Mouse (Mus musculus) MEL (cell line): ENCODE results near the gene Trpd52l3. TPM values are rescaled to one million over a fixed set of nuclear protein-coding genes. Genes with fewer than 3 reads are reported as not detected.
"Not testable (repeated sequence)": the region's sequence is repeated elsewhere in the genome, so short reads cannot be mapped to it uniquely, and the experiment has no call there.

Experiments used
- DNase-seq: peaks from one replicate; pipeline ENCODE4 v3.0.0; 2011; ENCODE audit warnings: low read depth, low spot score
- H3K27ac ChIP-seq: 2 replicates; pipeline ENCODE4 v1.5.1; 2012; ENCODE audit warnings: low read depth, mild to moderate bottlenecking, control low read depth, low read length, moderate library complexity; ENCODE audit not compliant: control insufficient read depth
- H3K27me3 ChIP-seq, 2 experiments: fragments of 150-350 bp in 1 of 2; sonication (generic) in 1 of 2; 2 replicates each; pipeline ENCODE4 v1.6.1; 2012; ENCODE audit warnings: low read length in 2 of 2, mild to moderate bottlenecking in 2 of 2, improper control_type of control experiment in 1 of 2, moderate library complexity in 1 of 2; ENCODE audit not compliant: insufficient read depth in 2 of 2, control insufficient read depth in 1 of 2
- H3K36me3 ChIP-seq, 2 experiments: 2 replicates each; pipeline ENCODE4 v1.6.1; 2012 to 2014; ENCODE audit warnings: low read length in 2 of 2, improper control_type of control experiment in 1 of 2, inconsistent platforms in 1 of 2, mild to moderate bottlenecking in 1 of 2; ENCODE audit not compliant: insufficient read depth in 2 of 2, control insufficient read depth in 1 of 2
- H3K4me1 ChIP-seq, 2 experiments: fragments of 150-350 bp in 1 of 2; sonication (generic) in 1 of 2; 2 replicates each; pipeline ENCODE4 v1.6.1; 2012; ENCODE audit warnings: low read length in 2 of 2, improper control_type of control experiment in 1 of 2, mild to moderate bottlenecking in 1 of 2; ENCODE audit not compliant: insufficient read depth in 2 of 2, control insufficient read depth in 1 of 2
- H3K4me3 ChIP-seq, 2 experiments: fragments of 150-350 bp in 1 of 2; sonication (generic) in 1 of 2; 2 replicates each; pipeline ENCODE4 v1.5.1; 2012; ENCODE audit warnings: low read depth in 2 of 2, low read length in 2 of 2, mild to moderate bottlenecking in 2 of 2, moderate library complexity in 2 of 2, control low read depth in 1 of 2, improper control_type of control experiment in 1 of 2; ENCODE audit not compliant: control insufficient read depth in 1 of 2, insufficient read depth in 1 of 2
- H3K79me2 ChIP-seq: 2 replicates; pipeline ENCODE4 v1.6.1; 2012; ENCODE audit warnings: mild to moderate bottlenecking, low read length, moderate library complexity; ENCODE audit not compliant: control insufficient read depth, poor library complexity, insufficient read depth
- H3K9ac ChIP-seq: 2 replicates; pipeline ENCODE4 v1.6.1; 2012; ENCODE audit warnings: low read depth, mild to moderate bottlenecking, control low read depth, low read length, moderate library complexity; ENCODE audit not compliant: control insufficient read depth, poor library complexity, severe bottlenecking
- H3K9me3 ChIP-seq: fragments of 150-350 bp; sonication (generic); replicated peaks from 2 replicates; pipeline ENCODE4 v1.6.1; 2012; ENCODE audit warnings: mild to moderate bottlenecking, low read length, improper control_type of control experiment, moderate library complexity; ENCODE audit not compliant: insufficient read depth
- BHLHE40 ChIP-seq: IDR thresholded peaks from 2 replicates; pipeline ENCODE4 v1.6.1; 2012; ENCODE audit warnings: low read depth, mild to moderate bottlenecking, inconsistent platforms, low read length, improper control_type of control experiment, borderline replicate concordance
- CHD1 ChIP-seq: IDR thresholded peaks from 2 replicates; pipeline ENCODE4 v1.6.1; 2012; ENCODE audit warnings: low read depth, mild to moderate bottlenecking, inconsistent platforms, low read length, improper control_type of control experiment
- CHD2 ChIP-seq: IDR thresholded peaks from 2 replicates; pipeline ENCODE4 v1.6.1; 2011; ENCODE audit warnings: low read length, improper control_type of control experiment
- CTCF ChIP-seq, 3 experiments: IDR thresholded peaks in 2 of 3; conservative IDR thresholded peaks in 1 of 3; 2 replicates each; pipeline ENCODE4 v1.5.1; 2011 to 2012; ENCODE audit warnings: low read length in 3 of 3, low read depth in 2 of 3, mild to moderate bottlenecking in 2 of 3, improper control_type of control experiment in 1 of 3, inconsistent platforms in 1 of 3, mixed read lengths in 1 of 3, moderate library complexity in 1 of 3; ENCODE audit not compliant: control insufficient read depth in 1 of 3, insufficient read depth in 1 of 3, poor library complexity in 1 of 3, severe bottlenecking in 1 of 3
- E2F4 ChIP-seq: IDR thresholded peaks from 2 replicates; pipeline ENCODE4 v1.6.1; 2011; ENCODE audit warnings: low read depth, low read length, improper control_type of control experiment, borderline replicate concordance
- ELF1 ChIP-seq: IDR thresholded peaks from 2 replicates; pipeline ENCODE4 v1.6.1; 2014; ENCODE audit warnings: low read depth, mild to moderate bottlenecking, inconsistent platforms, low read length, improper control_type of control experiment, moderate library complexity
- EP300 ChIP-seq, 2 experiments: IDR thresholded peaks; 2 replicates each; pipeline ENCODE4 v1.6.1; 2011; ENCODE audit warnings: improper control_type of control experiment in 2 of 2, low read length in 2 of 2, low read depth in 1 of 2, mild to moderate bottlenecking in 1 of 2
- ETS1 ChIP-seq: IDR thresholded peaks from 2 replicates; pipeline ENCODE4 v1.6.1; 2012; ENCODE audit warnings: low read depth, mild to moderate bottlenecking, inconsistent platforms, low read length, improper control_type of control experiment, moderate library complexity
- GABPA ChIP-seq: IDR thresholded peaks from 2 replicates; pipeline ENCODE4 v1.6.1; 2012; ENCODE audit warnings: low read depth, mild to moderate bottlenecking, inconsistent platforms, low read length, improper control_type of control experiment, moderate library complexity
- KAT2A ChIP-seq: conservative IDR thresholded peaks from 2 replicates; pipeline ENCODE4 v1.6.1; 2012; ENCODE audit warnings: low read depth, low read length, improper control_type of control experiment, inconsistent platforms
- MEF2A ChIP-seq: IDR thresholded peaks from 2 replicates; pipeline ENCODE4 v1.6.1; 2014; ENCODE audit warnings: low read depth, mild to moderate bottlenecking, inconsistent platforms, low read length, improper control_type of control experiment; ENCODE audit not compliant: poor library complexity, insufficient replicate concordance, severe bottlenecking; ENCODE audit errors: extremely low read depth
- MYC ChIP-seq: IDR thresholded peaks from 2 replicates; pipeline ENCODE4 v1.6.1; 2011; ENCODE audit warnings: low read depth, mild to moderate bottlenecking, low read length, improper control_type of control experiment, moderate library complexity
- NRF1 ChIP-seq: IDR thresholded peaks from 2 replicates; pipeline ENCODE4 v1.6.1; 2014; ENCODE audit warnings: low read depth, mild to moderate bottlenecking, inconsistent platforms, low read length, improper control_type of control experiment, moderate library complexity; ENCODE audit not compliant: poor library complexity, insufficient read depth, severe bottlenecking
- POLR2AphosphoS2 ChIP-seq: IDR thresholded peaks from 2 replicates; pipeline ENCODE4 v1.6.1; 2011; ENCODE audit warnings: low read length, improper control_type of control experiment
- RAD21 ChIP-seq: IDR thresholded peaks from 2 replicates; pipeline ENCODE4 v1.6.1; 2011; ENCODE audit warnings: mild to moderate bottlenecking, low read depth, low read length, improper control_type of control experiment
- SMC3 ChIP-seq: IDR thresholded peaks from 2 replicates; pipeline ENCODE4 v1.6.1; 2011; ENCODE audit warnings: low read depth, low read length, improper control_type of control experiment
- TBP ChIP-seq: IDR thresholded peaks from 2 replicates; pipeline ENCODE4 v1.8.0; 2011; ENCODE audit warnings: low read depth, low read length, improper control_type of control experiment
- UBTF ChIP-seq: IDR thresholded peaks from 2 replicates; pipeline ENCODE4 v1.6.1; 2012; ENCODE audit warnings: low read depth, mild to moderate bottlenecking, inconsistent platforms, low read length, improper control_type of control experiment, moderate library complexity, borderline replicate concordance; ENCODE audit not compliant: insufficient read depth
- ZC3H11A ChIP-seq: IDR thresholded peaks from 2 replicates; pipeline ENCODE4 v1.6.1; 2012; ENCODE audit warnings: low read depth, mild to moderate bottlenecking, inconsistent platforms, low read length, improper control_type of control experiment
- ZKSCAN1 ChIP-seq: IDR thresholded peaks from 2 replicates; pipeline ENCODE4 v1.6.1; 2012; ENCODE audit warnings: low read depth, mild to moderate bottlenecking, inconsistent platforms, low read length, improper control_type of control experiment, moderate library complexity
- ZMIZ1 ChIP-seq: IDR thresholded peaks from 2 replicates; pipeline ENCODE4 v1.6.1; 2012; ENCODE audit warnings: low read depth, mild to moderate bottlenecking, inconsistent platforms, low read length, improper control_type of control experiment, moderate library complexity
- ZNF384 ChIP-seq: IDR thresholded peaks from 2 replicates; pipeline ENCODE4 v1.6.1; 2012; ENCODE audit warnings: low read depth, mild to moderate bottlenecking, inconsistent platforms, low read length, improper control_type of control experiment
- polyA plus RNA-seq, 2 experiments: library from polyadenylated mRNA; stranded (reverse) in 1 of 2; unstranded in 1 of 2; fragments of >175 nt in 1 of 2; fragments of >200 nt in 1 of 2; gene quantifications; 2 replicates each; pipeline versions ENCODE4 v1.2.1 to v1.2.4; 2012; ENCODE audit warnings: low replicate concordance in 2 of 2, low read depth in 1 of 2; ENCODE audit not compliant: insufficient read length in 2 of 2, insufficient read depth in 1 of 2, missing spikeins in 1 of 2
- total RNA-seq: library from RNA; depleted of rRNA; stranded (reverse); fragments of 300-350 nt; gene quantifications from 2 replicates; pipeline ENCODE4 v1.2.3, GENCODE M21; 2012

Trpd52l3 gene
- total and polyA plus RNA-seq, 3 experiments = not detected

DNA sequence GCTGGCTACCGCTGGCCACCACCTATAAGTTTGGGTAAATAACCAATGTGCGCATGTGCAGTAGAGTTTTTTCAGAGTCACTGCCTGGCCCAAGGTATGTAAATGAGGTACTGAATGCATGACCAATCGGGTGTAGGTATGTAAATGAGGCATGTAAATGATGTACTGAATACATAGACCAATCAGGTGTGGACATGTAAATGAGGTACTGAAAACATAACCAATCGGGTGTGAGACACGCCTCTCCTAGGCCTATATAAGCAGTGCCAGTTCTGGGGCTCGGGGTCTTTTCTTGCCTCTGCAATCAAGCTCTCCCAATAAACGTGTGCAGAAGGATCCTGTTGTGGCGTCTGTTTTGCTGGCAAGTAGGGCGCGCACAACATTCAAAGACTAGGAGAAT, 19.8 kb downstream of the Trpd52l3 start:
- peak; percentile 62 for DNase-seq
- not testable (repeated sequence) for H3K27me3 ChIP-seq, H3K4me3 ChIP-seq, H3K9me3 ChIP-seq, H3K4me1 ChIP-seq, H3K9ac ChIP-seq, H3K27ac ChIP-seq, H3K79me2 ChIP-seq, H3K36me3 ChIP-seq
- TF ChIP-seq TBP = peak; percentile 91

DNA sequence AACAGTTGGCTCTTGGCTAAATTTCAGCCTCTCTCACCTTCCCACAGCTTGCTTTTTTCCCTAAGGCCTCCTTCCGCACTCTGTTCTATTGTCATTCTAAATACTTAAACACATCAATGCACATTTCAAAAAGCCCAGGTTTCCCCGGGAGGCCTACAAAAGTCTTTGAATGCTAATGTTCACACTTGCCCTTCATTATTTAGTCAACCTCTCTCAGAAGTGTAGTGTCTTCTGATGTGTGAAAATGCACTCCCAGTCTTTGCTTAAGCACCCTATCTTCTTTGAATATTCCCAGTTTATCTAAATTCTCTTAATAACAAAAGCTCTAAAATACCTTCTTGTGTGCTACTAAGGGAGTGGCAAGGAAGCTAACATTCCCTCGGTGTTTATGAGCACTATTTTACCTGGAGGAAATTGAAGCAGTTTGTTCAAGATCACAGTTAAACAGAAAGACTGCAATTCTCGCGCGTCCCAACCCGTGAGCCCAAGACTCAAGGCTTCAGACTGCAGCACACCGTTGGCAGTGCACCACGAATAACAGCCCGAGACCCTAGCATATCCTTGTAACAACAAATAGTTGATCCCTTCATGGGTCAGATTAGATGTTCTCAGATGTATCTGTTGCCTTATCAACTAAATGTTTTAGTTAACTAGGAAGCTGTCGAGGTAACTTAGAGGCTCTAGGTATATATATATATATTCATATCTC, 25.6 kb downstream of the Trpd52l3 start:
- no peaks in the 10 kb centered on the region for H3K27me3 ChIP-seq
- DNase-seq = peak; percentile 40
- no peak overlapping the region for H3K27ac ChIP-seq
- H3K36me3 ChIP-seq = peaks cover 0 to 21% of the 10 kb centered on the region in 2 experiments; a peak in 2 of 4 replicates
- no peaks in the 10 kb centered on the region for H3K9me3 ChIP-seq
- peaks cover 32% of the 10 kb centered on the region for H3K79me2 ChIP-seq
- H3K4me1 ChIP-seq = peaks cover 10 to 19% of the 10 kb centered on the region in 2 experiments
- no peak for TF ChIP-seq NRF1
- TF ChIP-seq CHD1 = 0 out of 2 replicates have a peak, but pooled peaks have one; percentile 46
- no peak overlapping the region for H3K9ac ChIP-seq
- no peak overlapping the region for H3K4me3 ChIP-seq

DNA sequence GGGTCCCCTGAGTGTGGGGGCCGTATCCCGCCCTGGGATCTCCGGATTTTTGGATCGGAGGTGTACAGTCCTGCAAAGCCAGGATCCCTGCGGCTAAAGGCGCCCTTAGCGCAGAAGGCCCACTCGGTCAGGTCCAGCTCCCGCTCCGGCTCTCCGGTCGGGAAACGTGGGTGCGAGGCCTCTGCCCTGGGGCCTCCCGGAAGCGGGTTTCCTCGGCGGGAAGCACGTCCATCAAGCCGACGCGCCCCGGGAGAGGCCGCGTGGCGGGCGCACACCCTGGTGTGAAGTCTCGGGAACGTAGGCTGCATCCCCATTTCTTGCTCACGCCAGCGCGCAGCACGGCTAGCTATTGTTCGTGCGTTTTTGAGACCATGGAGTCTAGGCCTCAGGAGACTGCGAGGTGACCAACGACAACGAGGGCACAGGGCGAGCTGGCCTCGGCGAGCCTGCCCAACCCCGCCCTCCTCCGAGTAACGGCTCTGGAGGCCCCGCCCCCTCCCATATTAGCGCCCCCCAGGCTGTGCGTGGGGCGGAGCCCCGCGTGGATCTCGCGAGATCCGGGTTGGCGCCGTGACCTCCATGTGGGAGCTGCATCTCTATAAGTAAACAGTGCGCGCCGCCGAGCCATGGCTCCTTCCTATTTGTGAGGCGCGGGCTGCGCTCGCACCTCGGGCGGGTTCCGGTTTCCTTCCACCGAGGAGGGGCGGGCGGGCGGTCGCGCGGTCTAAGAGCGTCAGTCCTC, 26.5 kb downstream of the Trpd52l3 start, which contains the start of gene Uhrf2:
Uhrf2 (plus strand) TSS at position 620 of the 742 bp plus-strand sequence.
- peak; percentile 98 for DNase-seq
- Histone ChIP-seq H3K9me3 (no peaks in the 10 kb centered on the region), H3K4me1 (peaks cover 10 to 19% of the 10 kb centered on the region in 2 experiments), H3K27me3 (no peaks in the 10 kb centered on the region), H3K36me3 (peaks cover 0 to 24% of the 10 kb centered on the region in 2 experiments; a peak in 2 of 4 replicates), H3K4me3 (peak within 1 kb of the TSS; percentile 80 to 96), H3K79me2 (peaks cover 39% of the 10 kb centered on the region), H3K27ac (peak within 1 kb of the TSS; percentile 48), H3K9ac (peak within 1 kb of the TSS; percentile 93)
- TF ChIP-seq ZC3H11A (no peak), ZKSCAN1 (no peak), MYC (peak; percentile 24; the same call in 1 of the 2 replicates), UBTF (no peak), CHD1 (no peak), CHD2 (peak; percentile 100), ZNF384 (no peak), POLR2AphosphoS2 (peak; percentile 84), ETS1 (no peak; the same call in 1 of the 2 replicates), CTCF (IDR thresholded peaks at IDR 0.05 in 2 of 3, conservative IDR thresholded peaks at IDR 0.05 in 1 of 3; ENCODE audit: control insufficient read depth in 1 of 3, insufficient read depth in 1 of 3, low read depth in 2 of 3, low read length in 3 of 3, poor library complexity in 1 of 3, severe bottlenecking in 1 of 3) (no peak), SMC3 (no peak), BHLHE40 (no peak), KAT2A (no peak), E2F4 (peak; percentile 77; the same call in 1 of the 2 replicates), ELF1 (peak; percentile 76), GABPA (no peak), EP300 (IDR thresholded peaks at IDR 0.05; ENCODE audit: low read depth in 1 of 2, low read length in 2 of 2) (peak in 1 of 2 experiments; percentile 37; a peak in 1 of 4 replicates), NRF1 (peak; percentile 21; the same call in 1 of the 2 replicates), RAD21 (no peak), MEF2A (no peak), ZMIZ1 (peak; percentile 72; the same call in 1 of the 2 replicates)
